Mouse (Mus musculus): ENCODE measurements around the gene Fnbp1l.

Fnbp1l gene

GRCm38 (mm10) chr3:122535938-122536703 lies 83.4 kb downstream of the Fnbp1l start:
- peak in 1 of 2 experiments; percentile 14 for DNase-seq (ENCODE audit: inconsistent age in 2 of 2, low spot score in 1 of 2)

GRCm38 (mm10) chr3:122528477-122528876 lies 91.0 kb downstream of the Fnbp1l start:
- DNase-seq (ENCODE audit: inconsistent age in 2 of 2, low spot score in 1 of 2), result no peak

- no peak for DNase-seq (ENCODE audit: inconsistent age in 2 of 2, low spot score in 1 of 2)
Measured at GRCm38 (mm10) chr3:122521294-122521693, 98.2 kb downstream of the Fnbp1l start.

- no peak for DNase-seq (ENCODE audit: inconsistent age in 2 of 2, low spot score in 1 of 2)
Measured at GRCm38 (mm10) chr3:122520875-122521274, 98.6 kb downstream of the Fnbp1l start.

- no peak for DNase-seq (ENCODE audit: inconsistent age in 2 of 2, low spot score in 1 of 2)
Measured at GRCm38 (mm10) chr3:122520365-122520764, 99.2 kb downstream of the Fnbp1l start.

- no peak for DNase-seq (ENCODE audit: inconsistent age in 2 of 2, low spot score in 1 of 2)
Measured at GRCm38 (mm10) chr3:122519082-122519481, 100.4 kb downstream of the Fnbp1l start.

- DNase-seq (ENCODE audit: inconsistent age in 2 of 2, low spot score in 1 of 2), result no peak
Measured at GRCm38 (mm10) chr3:122518231-122518736, 101.2 kb downstream of the Fnbp1l start.

- no peak for DNase-seq (ENCODE audit: inconsistent age in 2 of 2, low spot score in 1 of 2)
Measured at GRCm38 (mm10) chr3:122517726-122518125, 101.8 kb downstream of the Fnbp1l start.

- DNase-seq (ENCODE audit: inconsistent age in 2 of 2, low spot score in 1 of 2), result peak in 1 of 2 experiments; percentile 74
Measured at GRCm38 (mm10) chr3:122516327-122516695, 103.2 kb downstream of the Fnbp1l start.

- peak in 1 of 2 experiments; percentile 58 for DNase-seq (ENCODE audit: inconsistent age in 2 of 2, low spot score in 1 of 2)
Measured at GRCm38 (mm10) chr3:122515568-122516326, 103.8 kb downstream of the Fnbp1l start.

GRCm38 (mm10) chr3:122512725-122513375 lies 106.7 kb downstream of the Fnbp1l start:
- DNase-seq (ENCODE audit: inconsistent age in 2 of 2, low spot score in 1 of 2), result no peak

- peak in 1 of 2 experiments; percentile 70 for DNase-seq (ENCODE audit: inconsistent age in 2 of 2, low spot score in 1 of 2)
Measured at GRCm38 (mm10) chr3:122511721-122512619, 107.5 kb downstream of the Fnbp1l start.

- no peak for DNase-seq (ENCODE audit: inconsistent age in 2 of 2, low spot score in 1 of 2)
Measured at GRCm38 (mm10) chr3:122510932-122511331, 108.6 kb downstream of the Fnbp1l start.

- DNase-seq (ENCODE audit: inconsistent age in 2 of 2, low spot score in 1 of 2), result no peak
Measured at GRCm38 (mm10) chr3:122510240-122510750, 109.2 kb downstream of the Fnbp1l start.

GRCm38 (mm10) chr3:122509534-122510239 lies 109.8 kb downstream of the Fnbp1l start:
- peak; percentile 76 to 92 for DNase-seq (ENCODE audit: inconsistent age in 2 of 2, low spot score in 1 of 2)

- DNase-seq (ENCODE audit: inconsistent age in 2 of 2, low spot score in 1 of 2), result peak; percentile 57 to 83
Measured at GRCm38 (mm10) chr3:122509084-122509483, 110.4 kb downstream of the Fnbp1l start.

- DNase-seq (ENCODE audit: inconsistent age in 2 of 2, low spot score in 1 of 2), result no peak
Measured at GRCm38 (mm10) chr3:122507826-122508225, 111.7 kb downstream of the Fnbp1l start.

GRCm38 (mm10) chr3:122506343-122506916 lies 113.1 kb downstream of the Fnbp1l start:
- DNase-seq (ENCODE audit: inconsistent age in 2 of 2, low spot score in 1 of 2), result peak in 1 of 2 experiments; percentile 48

GRCm38 (mm10) chr3:122500929-122501328 lies 118.6 kb downstream of the Fnbp1l start:
- no peak for DNase-seq (ENCODE audit: inconsistent age in 2 of 2, low spot score in 1 of 2)
